Mouse (Mus musculus) midbrain, embryonic 11.5 days (tissue): ENCODE measurements around the gene Tmem60. TPM values are rescaled to one million over a fixed set of nuclear protein-coding genes. Genes with fewer than 3 reads are reported as not detected.

Source experiments
- ATAC-seq: fragments of 200-750 bp; cut with Nextera tagmentation; 2 replicates; pipeline ENCODE4 v1.8.0; 2017; ENCODE audit warnings: moderate TSS enrichment, moderate library complexity; ENCODE audit not compliant: low FRiP score
- DNase-seq: peaks from one replicate; pipeline ENCODE4 v3.0.0; 2015; ENCODE audit warnings: low spot score; ENCODE audit errors: missing footprints
- H3K27ac ChIP-seq: fragments of 300-500 bp; sonication (generic); 2 replicates; pipeline ENCODE4 v1.5.1; 2014; ENCODE audit warnings: low read depth, low read length
- H3K27me3 ChIP-seq: fragments of 300-500 bp; sonication (generic); 2 replicates; pipeline ENCODE4 v1.6.1; 2014; ENCODE audit warnings: mild to moderate bottlenecking, low read length, moderate library complexity, mixed read lengths; ENCODE audit not compliant: control insufficient read depth, insufficient read depth
- H3K36me3 ChIP-seq: fragments of 300-500 bp; sonication (generic); 2 replicates; pipeline ENCODE4 v1.6.1; 2014; ENCODE audit warnings: mild to moderate bottlenecking, low read length, moderate library complexity, mixed read lengths; ENCODE audit not compliant: control insufficient read depth, insufficient read depth
- H3K4me1 ChIP-seq: fragments of 300-500 bp; sonication (generic); 2 replicates; pipeline ENCODE4 v1.6.1; 2014; ENCODE audit warnings: low read length; ENCODE audit not compliant: control insufficient read depth, insufficient read depth
- H3K4me2 ChIP-seq: fragments of 300-500 bp; sonication (generic); 2 replicates; pipeline ENCODE4 v1.6.1; 2014; ENCODE audit warnings: mild to moderate bottlenecking, moderate library complexity
- H3K4me3 ChIP-seq: fragments of 300-500 bp; sonication (generic); 2 replicates; pipeline ENCODE4 v1.5.1; 2014; ENCODE audit warnings: low read depth, low read length
- H3K9ac ChIP-seq: fragments of 300-500 bp; sonication (generic); 2 replicates; pipeline ENCODE4 v1.6.1; 2014; ENCODE audit warnings: low read length
- H3K9me3 ChIP-seq: fragments of 300-500 bp; sonication (generic); 2 replicates; pipeline ENCODE4 v1.6.1; 2016; ENCODE audit warnings: low read length; ENCODE audit not compliant: control insufficient read depth
- WGBS: fragments of 180-500 bp; shearing (Covaris S2); extraction: QIAGEN DNeasy Blood & Tissue Kit; methylation state at CpG from one replicate; pipeline ENCODE4 v1.1.7; 2014; 5-methylcytosine and 5-hydroxymethylcytosine counted together
- polyA plus RNA-seq: library from polyadenylated mRNA; unstranded; fragments of >200 nt; fragmentation: Nextera tagmentation; extraction: Ambion mirVana; gene quantifications from 2 replicates; pipeline ENCODE4 v1.2.1, GENCODE M21; 2014

The Tmem60 gene
- polyA plus RNA-seq, 1 experiment from 2014 or later, result 66.2 TPM

GRCm38 (mm10) chr5:20897446-20898167 lies 15.6 kb downstream of the Tmem60 start:
- H3K9me3 ChIP-seq, result no peaks in the 10 kb centered on the region
- 90% methylated on average over 2 of the region's 2 CpGs for WGBS
- H3K4me2 ChIP-seq, result no peak overlapping the region
- ATAC-seq (no peak), DNase-seq (no peak)
- H3K9ac ChIP-seq, result no peak overlapping the region
- H3K36me3 ChIP-seq, result peaks cover 7% of the 10 kb centered on the region; the same call in 1 of the 2 replicates
- no peak overlapping the region for H3K27ac ChIP-seq
- no peaks in the 10 kb centered on the region for H3K27me3 ChIP-seq
- no peaks in the 10 kb centered on the region for H3K4me1 ChIP-seq
- H3K4me3 ChIP-seq, result no peak overlapping the region

- H3K4me3 ChIP-seq, result no peak overlapping the region
- DNase-seq (no peak), ATAC-seq (no peak)
- peaks cover 4% of the 10 kb centered on the region; the same call in 1 of the 2 replicates for H3K36me3 ChIP-seq
- H3K4me1 ChIP-seq, result no peaks in the 10 kb centered on the region
- H3K27ac ChIP-seq, result no peak overlapping the region
- H3K9ac ChIP-seq, result no peak overlapping the region
- no peaks in the 10 kb centered on the region for H3K27me3 ChIP-seq
- no peak overlapping the region for H3K4me2 ChIP-seq
- no peaks in the 10 kb centered on the region for H3K9me3 ChIP-seq
- 87% methylated on average over 2 of the region's 2 CpGs for WGBS
Observed at GRCm38 (mm10) chr5:20904647-20905046, 22.7 kb downstream of the Tmem60 start.

GRCm38 (mm10) chr5:20905437-20905836 lies 23.4 kb downstream of the Tmem60 start:
- Histone ChIP-seq H3K4me2 (no peak overlapping the region), H3K9ac (no peak overlapping the region), H3K9me3 (no peaks in the 10 kb centered on the region), H3K4me3 (no peak overlapping the region), H3K4me1 (no peaks in the 10 kb centered on the region), H3K27me3 (no peaks in the 10 kb centered on the region), H3K27ac (no peak overlapping the region), H3K36me3 (peaks cover 4% of the 10 kb centered on the region; the same call in 1 of the 2 replicates)
- 91% methylated on average over 2 of the region's 2 CpGs for whole genome bisulfite sequencing
- no peak for ATAC-seq
- DNase-seq, result no peak

GRCm38 (mm10) chr5:20906191-20906590 lies 24.2 kb downstream of the Tmem60 start:
- H3K9ac ChIP-seq, result no peak overlapping the region
- no peak overlapping the region for H3K4me3 ChIP-seq
- H3K27me3 ChIP-seq, result no peaks in the 10 kb centered on the region
- WGBS, result 91% methylated on average over 7 of the region's 7 CpGs
- no peaks in the 10 kb centered on the region for H3K9me3 ChIP-seq
- H3K27ac ChIP-seq, result no peak overlapping the region
- DNase-seq (no peak), ATAC-seq (no peak)
- H3K4me2 ChIP-seq, result no peak overlapping the region
- H3K4me1 ChIP-seq, result no peaks in the 10 kb centered on the region
- H3K36me3 ChIP-seq, result peaks cover 2% of the 10 kb centered on the region; the same call in 1 of the 2 replicates

- no peak overlapping the region for H3K27ac ChIP-seq
- no peak overlapping the region for H3K9ac ChIP-seq
- H3K4me1 ChIP-seq, result no peaks in the 10 kb centered on the region
- ATAC-seq (no peak), DNase-seq (no peak)
- no peaks in the 10 kb centered on the region for H3K36me3 ChIP-seq
- no peaks in the 10 kb centered on the region for H3K9me3 ChIP-seq
- no peaks in the 10 kb centered on the region for H3K27me3 ChIP-seq
- no peak overlapping the region for H3K4me3 ChIP-seq
- H3K4me2 ChIP-seq, result no peak overlapping the region
- 87% methylated on average over 2 of the region's 2 CpGs for WGBS
Observed at GRCm38 (mm10) chr5:20911741-20912140, 29.8 kb downstream of the Tmem60 start.

- H3K9me3 ChIP-seq, result no peaks in the 10 kb centered on the region
- H3K9ac ChIP-seq, result no peak overlapping the region
- H3K36me3 ChIP-seq, result no peaks in the 10 kb centered on the region
- peak; percentile 93 for DNase-seq
- no peak overlapping the region for H3K27ac ChIP-seq
- no peak for ATAC-seq
- H3K4me2 ChIP-seq, result no peak overlapping the region
- H3K27me3 ChIP-seq, result no peaks in the 10 kb centered on the region
- WGBS, result 79% methylated on average over 11 of the region's 11 CpGs
- no peaks in the 10 kb centered on the region for H3K4me1 ChIP-seq
- no peak overlapping the region for H3K4me3 ChIP-seq
Observed at GRCm38 (mm10) chr5:20913372-20914275, 31.6 kb downstream of the Tmem60 start.

GRCm38 (mm10) chr5:20918967-20919366 lies 37.0 kb downstream of the Tmem60 start:
- no peaks in the 10 kb centered on the region for H3K4me1 ChIP-seq
- H3K4me2 ChIP-seq, result no peak overlapping the region
- no peaks in the 10 kb centered on the region for H3K9me3 ChIP-seq
- no peak overlapping the region for H3K27ac ChIP-seq
- WGBS, result 95% methylated on average over 4 of the region's 4 CpGs
- H3K4me3 ChIP-seq, result no peak overlapping the region
- DNase-seq (no peak), ATAC-seq (no peak)
- H3K9ac ChIP-seq, result no peak overlapping the region
- no peaks in the 10 kb centered on the region for H3K27me3 ChIP-seq
- no peaks in the 10 kb centered on the region for H3K36me3 ChIP-seq

GRCm38 (mm10) chr5:20919566-20919965 lies 37.6 kb downstream of the Tmem60 start:
- no peak overlapping the region for H3K9ac ChIP-seq
- no peak overlapping the region for H3K4me2 ChIP-seq
- no peak overlapping the region for H3K27ac ChIP-seq
- H3K4me1 ChIP-seq, result no peaks in the 10 kb centered on the region
- DNase-seq, result no peak
- H3K27me3 ChIP-seq, result no peaks in the 10 kb centered on the region
- H3K9me3 ChIP-seq, result no peaks in the 10 kb centered on the region
- no peak overlapping the region for H3K4me3 ChIP-seq
- ATAC-seq, result peak; percentile 40; the same call in 1 of the 2 replicates
- H3K36me3 ChIP-seq, result no peaks in the 10 kb centered on the region
- WGBS, result 73% methylated on average over 9 of the region's 9 CpGs

- H3K4me1 ChIP-seq, result no peaks in the 10 kb centered on the region
- H3K36me3 ChIP-seq, result no peaks in the 10 kb centered on the region
- 88% methylated on average over 3 of the region's 3 CpGs for WGBS
- no peak for DNase-seq
- H3K4me2 ChIP-seq, result no peak overlapping the region
- no peak overlapping the region for H3K4me3 ChIP-seq
- H3K27me3 ChIP-seq, result no peaks in the 10 kb centered on the region
- ATAC-seq, result no peak
- H3K27ac ChIP-seq, result no peak overlapping the region
- H3K9me3 ChIP-seq, result no peaks in the 10 kb centered on the region
- H3K9ac ChIP-seq, result no peak overlapping the region
Observed at GRCm38 (mm10) chr5:20924608-20925007, 42.6 kb downstream of the Tmem60 start.
